Mouse (Mus musculus) v-Abl transformed pro-B cells (cell line): ENCODE measurements at regions not wholly inside any gene's neighbourhood (a gene's known extent, or its start where the extent isn't known, plus 50 kb on each side); places are given as distances from the start of the nearest gene placed in this dataset.

ENCODE experiments used
- in situ Hi-C, 2 experiments: fragments of 400-800 bp; cut with MboI; formaldehyde crosslinking; loops; one replicate each; pipeline ENCODE4 v1.15.1; 2025; ENCODE audit not compliant: unreplicated experiment in 2 of 2

- in situ Hi-C loops, result no loop called here
Observed at GRCm38 (mm10) chr2:159290081-159290480, 495.5 kb downstream of the Dhx35 start.

GRCm38 (mm10) chr2:159307001-159307400 lies 512.4 kb downstream of the Dhx35 start:
- in situ Hi-C loops, result no loop called here

GRCm38 (mm10) chr2:159334711-159335110 lies 540.1 kb downstream of the Dhx35 start:
- in situ Hi-C loops, result no loop called here

DNA sequence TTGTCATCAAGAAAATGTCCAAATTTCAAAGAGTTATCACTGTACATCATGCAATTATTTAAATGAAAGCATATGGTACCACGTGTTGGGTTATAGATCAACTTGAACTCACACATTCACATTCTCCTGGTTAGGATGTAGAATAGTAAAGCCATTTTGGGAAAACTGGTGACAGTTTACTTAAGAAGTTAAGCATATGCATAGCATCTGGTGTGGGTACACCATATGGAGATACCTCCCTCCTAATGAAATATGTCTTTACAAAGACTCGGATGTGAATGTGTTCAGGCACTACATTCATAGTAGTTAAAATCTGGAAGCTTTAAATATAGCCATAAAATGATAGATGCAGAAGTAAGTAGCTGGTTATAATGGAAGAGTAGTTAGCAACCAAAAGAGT lies 542.0 kb downstream of the Dhx35 start:
- in situ Hi-C loops, result no loop called here

- in situ Hi-C loops, result no loop called here
Observed at GRCm38 (mm10) chr2:159343624-159344560, 549.3 kb downstream of the Dhx35 start.

GRCm38 (mm10) chr2:159354247-159354646 lies 559.6 kb downstream of the Dhx35 start:
- in situ Hi-C loops, result no loop called here

DNA sequence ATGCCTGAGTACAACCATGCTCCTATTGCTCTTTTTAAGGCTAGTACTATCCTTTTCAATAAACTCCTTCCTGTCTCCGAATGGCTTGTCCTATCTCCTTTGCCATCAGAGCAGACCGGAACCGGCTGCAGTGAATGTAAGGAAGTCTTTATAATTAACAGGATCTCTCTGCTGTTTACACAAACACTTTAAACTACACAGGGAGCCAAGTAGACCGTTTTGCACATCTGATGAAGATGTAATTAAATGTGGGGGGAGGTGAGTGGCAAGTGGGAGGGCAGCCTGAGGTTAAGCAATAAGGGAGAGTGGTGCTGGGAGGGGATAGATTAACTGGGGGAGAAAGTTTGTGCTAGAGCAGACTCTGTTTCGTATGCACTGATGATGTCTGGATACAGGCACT lies 561.9 kb downstream of the Dhx35 start:
- in situ Hi-C loops, result no loop called here

DNA sequence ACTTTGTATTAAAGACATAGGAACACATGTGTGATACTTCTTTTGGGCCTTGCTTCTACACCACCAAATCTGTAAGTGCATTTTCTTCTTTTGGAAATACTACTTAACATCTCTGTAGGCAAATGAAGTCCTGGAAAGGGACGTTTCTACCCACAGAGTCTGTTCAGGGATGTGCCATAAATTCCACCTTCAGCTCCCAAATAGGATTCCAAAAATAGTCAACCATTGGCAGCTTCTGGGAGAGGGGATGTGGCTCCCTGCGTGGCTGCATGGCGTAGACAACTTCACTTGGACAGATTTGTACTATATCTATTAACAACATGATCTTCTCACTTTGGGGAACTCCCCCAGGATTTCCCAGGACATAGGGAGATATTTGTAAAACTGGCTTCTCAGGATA lies 566.8 kb downstream of the Dhx35 start:
- in situ Hi-C loops, result no loop called here

GRCm38 (mm10) chr2:159392865-159393264 lies 598.3 kb downstream of the Dhx35 start:
- in situ Hi-C loops, result no loop called here

- in situ Hi-C loops, result no loop called here
Observed at GRCm38 (mm10) chr2:159401421-159402100, 607.0 kb downstream of the Dhx35 start.

GRCm38 (mm10) chr2:159404940-159405339 lies 610.3 kb downstream of the Dhx35 start:
- in situ Hi-C loops, result no loop called here

GRCm38 (mm10) chr2:159414599-159414998 lies 620.0 kb downstream of the Dhx35 start:
- in situ Hi-C loops, result no loop called here

GRCm38 (mm10) chr2:159418371-159418940 lies 623.8 kb downstream of the Dhx35 start:
- in situ Hi-C loops, result no loop called here

DNA sequence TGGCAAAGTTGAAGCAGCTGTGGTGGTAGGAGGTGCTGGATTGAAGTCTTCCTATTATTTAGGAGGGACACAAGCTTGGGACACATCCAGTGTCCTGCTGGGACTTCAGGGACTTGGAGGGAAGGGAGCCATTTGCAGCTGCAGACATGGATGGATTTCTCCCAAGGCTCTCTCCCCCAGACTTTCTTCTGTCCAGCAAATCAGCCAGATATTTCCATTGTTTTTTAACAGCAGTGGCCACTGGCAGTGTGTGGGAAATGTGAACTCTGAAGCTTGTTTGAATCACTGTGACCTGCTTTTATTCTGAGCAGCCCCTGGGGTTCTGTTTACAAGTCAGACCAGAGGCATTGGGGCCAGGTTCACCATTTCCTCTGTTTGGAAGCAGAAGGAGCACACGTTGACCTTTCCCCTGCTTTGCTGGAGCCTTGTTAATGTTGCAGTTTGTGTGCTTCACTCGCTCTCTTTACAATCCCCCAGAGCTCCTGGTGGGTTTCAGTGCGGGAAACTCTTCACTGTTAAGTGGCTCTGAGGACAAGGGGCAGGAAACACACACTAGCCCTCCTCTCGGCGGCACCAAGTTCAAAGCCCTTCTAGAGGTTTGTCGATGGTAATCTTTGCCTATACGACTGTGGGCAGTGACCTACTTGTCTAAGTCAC lies 627.8 kb downstream of the Dhx35 start:
- in situ Hi-C loops, result no loop called here

- in situ Hi-C loops, result no loop called here
Observed at GRCm38 (mm10) chr2:159428201-159428600, 633.6 kb downstream of the Dhx35 start.

GRCm38 (mm10) chr2:159430577-159431329 lies 636.1 kb downstream of the Dhx35 start:
- in situ Hi-C loops, result no loop called here

DNA sequence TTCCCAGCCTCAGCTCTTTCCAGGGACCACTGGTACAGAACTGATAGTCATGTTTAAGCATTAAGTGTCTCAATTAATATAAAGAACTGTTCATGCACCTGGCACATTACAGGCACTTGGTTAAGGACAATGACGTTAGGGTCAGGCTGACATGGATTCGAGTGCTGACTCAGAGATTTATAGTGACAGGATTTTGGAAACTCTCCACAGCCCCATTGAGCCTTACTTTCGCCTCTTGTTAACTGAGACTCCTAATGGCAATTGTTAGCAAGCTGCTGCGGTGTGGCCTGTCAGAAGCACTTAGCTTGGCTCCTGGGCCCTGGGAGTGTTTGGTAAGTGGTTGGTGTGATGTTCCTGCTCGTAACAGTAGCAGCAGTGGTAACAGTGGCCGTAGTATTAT lies 644.4 kb downstream of the Dhx35 start:
- in situ Hi-C loops, result no loop called here

DNA sequence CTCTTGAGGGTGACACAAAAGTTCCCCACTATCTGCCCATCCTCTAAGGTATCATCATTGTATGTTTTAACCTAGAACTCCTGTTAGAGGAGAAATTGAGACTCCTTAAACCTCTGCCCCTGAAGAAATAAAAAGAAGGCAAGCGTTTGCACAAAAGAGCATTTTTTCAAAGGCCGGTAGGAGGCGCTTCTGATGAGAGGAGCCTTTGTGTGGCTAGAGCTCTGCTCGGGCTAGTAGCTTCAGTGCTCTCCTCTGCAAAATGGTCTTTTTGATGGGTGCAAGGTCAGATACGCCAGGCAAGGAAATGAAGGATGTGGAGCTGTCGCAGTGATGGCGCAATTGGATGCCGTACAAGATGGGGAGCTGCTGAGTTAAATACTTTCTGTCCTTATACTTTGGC lies 649.0 kb downstream of the Dhx35 start:
- in situ Hi-C loops, result no loop called here

GRCm38 (mm10) chr2:159446434-159446833 lies 651.8 kb downstream of the Dhx35 start:
- in situ Hi-C loops, result no loop called here

- in situ Hi-C loops, result no loop called here
Observed at GRCm38 (mm10) chr2:159446886-159447285, 652.3 kb downstream of the Dhx35 start.
